Mouse (Mus musculus) erythroid progenitor cell, adult 5-6 weeks (primary cell): ENCODE measurements around the gene Amelx. TPM values are rescaled to one million over a fixed set of nuclear protein-coding genes. Genes with fewer than 3 reads are reported as not detected.

ENCODE experiments used
- ATAC-seq: replicated peaks from 2 replicates; pipeline ENCODE4 v1.8.0; 2016; ENCODE audit warnings: moderate number of reproducible peaks, mild to moderate bottlenecking, moderate TSS enrichment, inconsistent platforms; ENCODE audit not compliant: poor library complexity, low FRiP score, severe bottlenecking
- total RNA-seq, 2 experiments: library from RNA; stranded (forward) in 1 of 2; stranded (reverse) in 1 of 2; fragments of 150-400 nt in 1 of 2; fragments of 186-747, 209-891 nt in 1 of 2; gene quantifications; 2 replicates each; pipeline versions ENCODE4 v1.2.3 to v1.2.4; 2015 to 2017; ENCODE audit warnings: low replicate concordance in 2 of 2

Amelx gene
- total RNA-seq (2015; ENCODE audit: low replicate concordance) (not detected in 2 replicates), total RNA-seq (2017; ENCODE audit: low replicate concordance) (not detected in 2 replicates)

DNA sequence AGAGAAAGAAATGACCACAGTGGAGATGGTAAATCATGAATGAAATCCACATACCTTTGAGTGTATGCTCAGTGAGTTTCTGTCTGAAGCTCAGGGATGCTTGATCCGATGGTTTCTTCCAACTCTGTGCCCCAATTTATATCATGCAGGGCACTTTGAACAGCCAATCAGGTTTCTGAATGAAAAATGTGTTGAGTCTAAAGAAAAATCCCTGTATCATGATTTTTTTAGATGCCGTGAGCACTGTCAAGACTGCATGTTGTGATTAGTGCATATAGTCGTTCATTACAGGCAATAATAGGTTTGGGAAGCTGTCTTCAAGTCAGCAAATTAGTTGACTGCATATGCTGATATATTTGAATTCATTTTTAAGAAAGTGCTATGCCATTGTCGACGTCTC lies at the start of gene Amelx:
TSS of gene Amelx (minus strand) at position 101 of the 400 bp plus-strand sequence.
- no peak for ATAC-seq

DNA sequence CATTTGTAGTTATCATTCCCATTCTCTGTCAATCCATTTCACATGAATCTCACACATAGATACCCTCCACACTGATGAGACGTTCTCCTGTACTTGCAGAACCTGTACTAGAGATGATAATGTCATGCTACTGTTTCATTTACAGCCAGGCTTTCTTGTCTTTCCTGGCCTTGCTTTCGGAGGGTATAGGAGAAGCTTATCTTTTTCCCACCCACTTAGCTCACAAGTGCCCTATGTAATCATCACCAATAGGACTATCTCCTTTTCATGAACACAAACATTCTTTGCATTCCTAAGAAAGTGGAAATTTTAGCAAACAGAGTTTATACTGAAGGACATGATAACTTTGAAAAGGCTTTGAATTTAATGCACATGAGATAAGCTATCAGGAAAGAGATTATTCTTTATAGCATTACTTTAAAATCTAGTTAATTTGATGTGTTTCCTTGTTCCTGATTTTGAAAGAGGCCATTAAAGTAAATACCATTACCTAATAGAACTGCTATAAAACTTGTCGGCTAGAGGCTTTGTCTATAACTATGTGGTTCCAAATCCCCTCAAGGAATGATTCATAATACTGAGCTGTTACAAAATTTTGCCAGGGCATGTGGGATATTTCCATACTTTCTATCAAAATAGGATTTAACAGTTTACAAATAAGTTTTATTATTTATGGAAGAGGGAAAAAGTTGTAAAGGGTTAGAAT lies 35.5 kb upstream of the Amelx start:
- no peak for ATAC-seq

DNA sequence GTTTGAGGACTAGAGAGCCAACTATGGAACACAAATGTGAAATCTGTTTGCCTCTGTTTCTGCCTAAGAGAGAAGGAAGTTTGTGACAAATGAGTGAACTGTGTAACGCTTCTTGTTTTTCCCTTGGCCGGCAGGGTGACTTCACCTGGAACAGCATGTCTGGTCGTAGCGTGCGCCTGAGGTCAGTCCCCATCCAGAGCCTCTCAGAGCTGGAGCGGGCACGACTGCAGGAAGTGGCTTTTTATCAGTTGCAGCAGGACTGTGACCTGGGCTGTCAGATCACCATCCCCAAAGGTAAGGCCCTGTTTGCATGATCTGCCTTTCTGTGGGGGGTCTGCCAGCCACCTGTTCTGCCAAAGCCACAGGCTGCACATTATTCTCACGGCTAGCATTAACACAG lies 33.1 kb upstream of the Amelx start:
- no peak for ATAC-seq

DNA sequence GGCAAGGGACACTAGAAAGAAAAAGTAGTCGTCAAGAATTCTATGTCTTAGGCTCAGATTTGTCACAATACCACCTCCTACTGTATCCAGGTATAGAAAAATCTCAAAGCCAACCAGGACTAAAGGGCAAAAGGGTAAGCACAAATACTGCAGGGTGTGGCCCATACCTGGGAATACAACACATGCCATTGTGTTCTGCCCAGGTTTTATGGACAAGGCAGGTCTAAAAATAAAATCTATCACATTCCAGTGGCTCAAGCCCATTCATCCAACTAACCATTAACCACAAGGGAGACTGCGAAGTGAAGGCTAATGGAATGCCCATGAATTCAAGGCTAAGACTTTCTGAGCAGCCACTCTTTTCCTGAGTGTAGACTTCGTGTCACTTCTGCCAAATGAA lies 23.0 kb upstream of the Amelx start:
- ATAC-seq, result no peak

DNA sequence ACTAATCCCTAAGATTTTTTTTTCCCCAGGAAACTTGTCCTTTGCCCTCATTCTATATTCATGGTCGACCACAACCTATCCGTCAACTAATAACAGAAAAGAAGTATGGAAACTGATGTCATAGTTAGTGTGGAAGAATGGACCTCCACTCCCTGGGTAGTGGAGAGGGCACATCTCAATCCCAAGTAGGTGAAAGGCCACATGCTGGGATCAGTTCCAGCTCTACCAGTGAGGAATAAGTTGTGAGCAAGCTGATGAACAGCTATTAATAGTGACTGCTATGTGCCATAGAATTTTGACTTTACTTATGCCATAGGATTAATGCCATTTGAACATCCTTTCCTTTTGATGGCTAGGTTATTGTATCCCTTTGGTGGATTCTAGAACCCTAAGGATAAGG lies 8.4 kb downstream of the Amelx start:
- ATAC-seq, result no peak

DNA sequence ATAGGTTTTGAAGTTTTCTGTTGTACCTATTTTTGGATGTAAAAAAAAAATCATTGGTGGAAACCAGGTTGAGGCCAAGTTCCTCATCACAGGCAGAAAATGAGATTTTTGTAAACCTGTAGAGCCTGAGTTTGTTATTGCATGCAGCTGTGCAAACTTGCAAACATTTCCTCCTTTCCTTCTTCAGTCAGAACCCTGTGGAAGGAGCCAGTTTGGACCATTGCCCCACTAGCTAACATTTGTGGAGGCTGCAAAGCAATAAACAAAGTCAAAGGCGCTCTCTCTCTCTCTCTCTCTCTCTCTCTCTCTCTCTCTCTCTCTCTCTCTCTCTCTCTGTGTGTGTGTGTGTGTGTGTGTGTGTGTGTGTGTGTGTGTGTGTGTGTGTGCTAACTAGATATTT lies 13.2 kb downstream of the Amelx start:
- no peak for ATAC-seq

DNA sequence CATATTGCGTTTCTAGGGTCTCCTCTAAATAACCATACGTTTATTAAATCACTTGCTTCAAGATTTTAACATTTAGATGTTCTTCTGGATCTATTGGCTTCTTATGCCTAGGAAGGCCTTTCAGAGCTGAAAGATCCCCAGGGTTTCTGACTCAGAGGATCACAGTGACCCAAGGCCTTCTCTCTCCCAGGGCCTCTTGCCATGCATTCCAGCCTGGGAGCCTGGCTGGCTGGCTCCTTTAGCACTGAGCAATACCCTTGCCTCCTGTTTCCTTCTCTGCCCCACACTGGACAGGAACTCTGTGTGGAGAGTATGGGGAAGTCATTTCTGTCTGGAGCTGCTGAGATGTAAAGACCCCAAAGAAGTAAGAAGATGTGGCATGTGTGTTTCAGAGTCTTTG lies 16.0 kb downstream of the Amelx start:
- ATAC-seq, result no peak

DNA sequence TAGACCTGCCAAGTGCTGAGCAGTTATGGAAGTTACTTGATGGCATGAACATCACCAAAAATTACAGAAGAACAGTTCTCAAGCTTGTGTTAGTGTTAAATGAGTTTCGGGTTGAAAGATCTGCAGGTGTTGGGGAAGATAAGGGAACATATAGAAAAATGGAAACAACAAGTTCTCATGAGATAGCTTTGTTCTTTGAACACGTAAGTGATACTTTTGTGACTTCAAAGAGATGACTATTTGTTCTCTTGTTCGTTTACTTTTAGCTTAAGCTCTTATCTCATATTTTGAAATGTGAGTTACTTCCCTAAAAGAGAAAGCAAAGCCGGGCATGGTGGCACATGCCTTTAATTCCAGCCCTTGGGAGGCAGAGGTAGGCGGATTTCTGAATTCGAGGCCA lies 28.6 kb downstream of the Amelx start:
- ATAC-seq, result no peak

DNA sequence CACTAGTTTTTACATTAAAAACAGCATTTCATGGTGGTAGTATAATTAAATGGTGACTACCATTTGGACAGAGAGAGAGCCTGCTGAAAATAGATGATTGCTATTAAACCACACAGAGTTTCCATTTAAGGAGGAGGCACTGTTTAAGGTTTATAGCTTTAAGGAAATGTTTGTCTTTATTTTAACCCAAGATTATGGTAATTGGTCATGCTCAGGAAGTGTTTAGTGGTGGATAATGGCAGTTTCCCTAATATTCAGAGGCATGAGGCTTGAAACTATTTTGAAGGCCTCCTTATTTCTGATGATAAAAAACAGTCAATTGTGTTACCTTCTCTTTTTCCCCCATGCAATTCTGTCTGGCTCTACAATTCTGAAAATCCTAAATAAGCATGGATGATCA lies 33.2 kb downstream of the Amelx start:
- no peak for ATAC-seq

DNA sequence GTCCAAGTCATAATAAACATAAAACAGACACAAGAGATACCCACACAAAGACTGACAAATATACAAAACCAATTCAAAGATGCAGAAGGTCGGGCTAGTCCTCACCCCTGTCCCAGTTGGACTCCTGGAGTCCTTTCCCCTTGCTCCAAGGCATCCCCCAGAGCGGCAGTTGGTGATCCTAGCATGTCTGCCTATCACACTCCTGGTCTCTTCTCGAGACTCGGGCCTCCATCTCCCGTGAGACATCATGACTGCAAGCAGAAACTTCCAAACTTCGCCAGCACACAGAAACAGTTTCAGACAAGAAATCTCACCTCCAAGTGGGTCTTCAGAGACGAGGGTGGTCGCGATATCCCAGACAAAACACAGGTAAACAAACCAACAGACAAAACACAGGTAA lies 46.5 kb downstream of the Amelx start:
- ATAC-seq, result no peak

DNA sequence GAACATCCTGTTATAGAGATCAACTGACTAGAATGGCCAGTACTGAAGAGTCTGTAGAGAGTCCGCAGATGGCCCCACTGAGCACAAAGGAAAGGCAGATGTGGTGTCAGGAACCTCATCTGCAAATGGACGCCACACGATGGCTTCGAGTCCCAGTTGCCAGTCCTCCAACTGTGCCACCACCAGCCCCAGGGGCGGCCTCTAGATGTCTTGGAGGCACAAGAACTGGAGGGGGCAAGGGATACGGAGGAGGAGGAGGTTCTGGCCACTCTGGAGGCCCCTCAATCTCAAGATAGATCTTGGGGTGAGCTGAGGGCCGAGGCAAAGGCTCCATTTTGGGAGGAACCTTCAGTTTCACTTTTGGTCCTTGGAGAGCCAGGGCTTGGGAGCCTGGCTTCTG lies 47.2 kb downstream of the Amelx start:
- no peak for ATAC-seq

Other genes with a start within 250 kb of the Amelx start
- 7.2 and 12.2 TPM in 2 replicates for gene Hccs, start 133.2 kb upstream of the Amelx start, total RNA-seq (2015; ENCODE audit: low replicate concordance)
- gene Hccs, start 133.2 kb upstream of the Amelx start, total RNA-seq (2017; ENCODE audit: low replicate concordance), result 7.7 and 9.8 TPM in 2 replicates